Mouse (Mus musculus) spleen, postnatal 14 days (tissue): ENCODE measurements around the gene Yjefn3.

Experiments used
- DNase-seq, 2 experiments: peaks; one replicate each; pipeline ENCODE4 v3.0.0; 2021 to 2022; ENCODE audit warnings: low spot score in 2 of 2

Yjefn3 gene

GRCm38 (mm10) chr8:69907106-69907505 lies 4.6 kb upstream of the Yjefn3 start:
- DNase-seq: no peak

- no peak for DNase-seq
Measured at GRCm38 (mm10) chr8:69906260-69906659, 3.7 kb upstream of the Yjefn3 start.

GRCm38 (mm10) chr8:69904096-69904495 lies 1.6 kb upstream of the Yjefn3 start:
- DNase-seq: no peak

GRCm38 (mm10) chr8:69903063-69903542 lies 591 bp upstream of the Yjefn3 start:
- peak; percentile 93 to 94 for DNase-seq

GRCm38 (mm10) chr8:69901484-69902162 lies 889 bp downstream of the Yjefn3 start:
- DNase-seq: peak; percentile 95 to 97

- no peak for DNase-seq
Measured at GRCm38 (mm10) chr8:69900895-69901451, 1.5 kb downstream of the Yjefn3 start.

- no peak for DNase-seq
Measured at GRCm38 (mm10) chr8:69899876-69900275, 2.6 kb downstream of the Yjefn3 start.

- DNase-seq: no peak
Measured at GRCm38 (mm10) chr8:69897857-69898256, 4.7 kb downstream of the Yjefn3 start.

GRCm38 (mm10) chr8:69895772-69896451 lies 6.6 kb downstream of the Yjefn3 start:
- no peak for DNase-seq

- DNase-seq: no peak
Measured at GRCm38 (mm10) chr8:69894836-69895332, 7.6 kb downstream of the Yjefn3 start.

GRCm38 (mm10) chr8:69893863-69894262 lies 8.6 kb downstream of the Yjefn3 start:
- DNase-seq: peak in 1 of 2 experiments; percentile 39

- no peak for DNase-seq
Measured at GRCm38 (mm10) chr8:69890813-69891241, 11.7 kb downstream of the Yjefn3 start.

- no peak for DNase-seq
Measured at GRCm38 (mm10) chr8:69888902-69889301, 13.6 kb downstream of the Yjefn3 start.

GRCm38 (mm10) chr8:69888244-69888866 lies 14.2 kb downstream of the Yjefn3 start:
- no peak for DNase-seq

- DNase-seq: no peak
Measured at GRCm38 (mm10) chr8:69887289-69888243, 14.9 kb downstream of the Yjefn3 start, which contains the start of gene Cilp2. Gene Cilp2 (minus strand): TSS chr8:69887687.

- no peak for DNase-seq
Measured at GRCm38 (mm10) chr8:69884141-69884540, 18.4 kb downstream of the Yjefn3 start.

GRCm38 (mm10) chr8:69882833-69883600 lies 19.5 kb downstream of the Yjefn3 start:
- DNase-seq: no peak

GRCm38 (mm10) chr8:69882021-69882756 lies 20.3 kb downstream of the Yjefn3 start:
- DNase-seq: no peak

GRCm38 (mm10) chr8:69881261-69881865 lies 21.1 kb downstream of the Yjefn3 start:
- DNase-seq: no peak
